Mouse (Mus musculus): ENCODE results near the gene Gap43.

- TF ChIP-seq CTCF (IDR thresholded peaks at IDR 0.05; ENCODE audit: borderline replicate concordance, extremely low read depth, insufficient read depth, insufficient read length) (no peak), POLR2A (IDR thresholded peaks at IDR 0.05; ENCODE audit: borderline replicate concordance, extremely low read depth, insufficient read depth, insufficient read length, poor library complexity, severe bottlenecking) (no peak)
Measured at GRCm38 (mm10) chr16:42369346-42369745, 28.9 kb upstream of the Gap43 start.
